Mouse (Mus musculus) liver, postnatal 0 days (tissue): ENCODE measurements at regions not wholly inside any gene's neighbourhood (a gene's known extent, or its start where the extent isn't known, plus 50 kb on each side); places are given as distances from the start of the nearest gene placed in this dataset.

ENCODE experiments used
- ATAC-seq: fragments of 200-750 bp; cut with Nextera tagmentation; 2 replicates; pipeline ENCODE4 v1.8.0; 2017; ENCODE audit warnings: mild to moderate bottlenecking, moderate library complexity
- DNase-seq: peaks from one replicate; pipeline ENCODE4 v3.0.0-alpha.2; 2016
- H3K27ac ChIP-seq: fragments of 300-500 bp; sonication (generic); 2 replicates; pipeline ENCODE4 v1.5.1; 2014; ENCODE audit warnings: antibody characterized with exemption, moderate library complexity, mild to moderate bottlenecking, low read depth
- H3K27me3 ChIP-seq: fragments of 300-500 bp; sonication (generic); 2 replicates; pipeline ENCODE4 v1.6.1; 2014; ENCODE audit warnings: low read length, control low read depth, mixed read lengths; ENCODE audit not compliant: insufficient read depth
- H3K36me3 ChIP-seq: fragments of 300-500 bp; sonication (generic); replicated peaks from 2 replicates; pipeline ENCODE4 v1.6.1; 2014; ENCODE audit warnings: mild to moderate bottlenecking, control low read depth, low read length, moderate library complexity, mixed read lengths; ENCODE audit not compliant: insufficient read depth
- H3K4me1 ChIP-seq: fragments of 300-500 bp; sonication (generic); 2 replicates; pipeline ENCODE4 v1.6.1; 2014; ENCODE audit warnings: antibody characterized with exemption, mild to moderate bottlenecking, control low read depth; ENCODE audit not compliant: insufficient read depth
- H3K4me2 ChIP-seq: fragments of 300-500 bp; sonication (generic); 2 replicates; pipeline ENCODE4 v1.6.1; 2014; ENCODE audit warnings: low read depth, mild to moderate bottlenecking, low read length, moderate library complexity, mixed read lengths
- H3K4me3 ChIP-seq: fragments of 300-500 bp; sonication (generic); 2 replicates; pipeline ENCODE4 v1.5.1; 2014; ENCODE audit warnings: low read depth, low read length
- H3K9ac ChIP-seq: fragments of 300-500 bp; sonication (generic); replicated peaks from 2 replicates; pipeline ENCODE4 v1.6.1; 2014; ENCODE audit warnings: mild to moderate bottlenecking, moderate library complexity
- H3K9me3 ChIP-seq: fragments of 300-500 bp; sonication (generic); 2 replicates; pipeline ENCODE4 v1.6.1; 2016; ENCODE audit warnings: mild to moderate bottlenecking, control low read depth, low read length, mixed read lengths
- CTCF ChIP-seq: sonication (generic); IDR thresholded peaks from 2 replicates; pipeline ENCODE4 v1.5.1; 2016; ENCODE audit warnings: antibody characterized with exemption, low read depth
- EP300 ChIP-seq: IDR thresholded peaks from 2 replicates; pipeline ENCODE4 v1.6.1; 2016; ENCODE audit warnings: antibody characterized with exemption, low read depth, mild to moderate bottlenecking
- WGBS: fragments of 180-500 bp; shearing (Covaris S2); extraction: QIAGEN DNeasy Blood & Tissue Kit; methylation state at CpG from one replicate; pipeline ENCODE4 v1.1.7; 2014; ENCODE audit not compliant: insufficient replicate concordance; 5-methylcytosine and 5-hydroxymethylcytosine counted together

- 65% methylated on average over 5 of the region's 5 CpGs for WGBS
Observed at GRCm38 (mm10) chr8:41818577-41818976, 401.7 kb upstream of the Frg1 start.

GRCm38 (mm10) chr8:41818079-41818478, 401.2 kb upstream of the Frg1 start:
- H3K9me3 ChIP-seq: no peaks in the 10 kb centered on the region
- H3K9ac ChIP-seq: no peak overlapping the region
- no peak for ATAC-seq
- 82% methylated on average over 1 of the region's 1 CpGs for WGBS
- no peak for TF ChIP-seq CTCF
- no peak for TF ChIP-seq EP300
- H3K4me3 ChIP-seq: no peak overlapping the region
- no peak overlapping the region for H3K27ac ChIP-seq
- no peaks in the 10 kb centered on the region for H3K27me3 ChIP-seq
- no peak overlapping the region for H3K4me2 ChIP-seq
- no peaks in the 10 kb centered on the region for H3K36me3 ChIP-seq
- H3K4me1 ChIP-seq: no peaks in the 10 kb centered on the region
- DNase-seq: no peak

More at GRCm38 (mm10) chr8:41818577-41818976, 401.7 kb upstream of the Frg1 start:
- TF ChIP-seq EP300 (no peak), CTCF (no peak)
- Histone ChIP-seq H3K9me3 (no peaks in the 10 kb centered on the region), H3K4me1 (no peaks in the 10 kb centered on the region), H3K27ac (no peak overlapping the region), H3K4me2 (no peak overlapping the region), H3K36me3 (no peaks in the 10 kb centered on the region), H3K9ac (no peak overlapping the region), H3K27me3 (no peaks in the 10 kb centered on the region), H3K4me3 (no peak overlapping the region)
- ATAC-seq (no peak), DNase-seq (no peak)

GRCm38 (mm10) chr8:41815272-41815671, 398.4 kb upstream of the Frg1 start:
- no peak for ATAC-seq
- WGBS: 63% methylated on average over 3 of the region's 3 CpGs
- Histone ChIP-seq H3K27ac (no peak overlapping the region), H3K36me3 (no peaks in the 10 kb centered on the region), H3K4me3 (no peak overlapping the region), H3K9ac (no peak overlapping the region), H3K4me1 (no peaks in the 10 kb centered on the region), H3K27me3 (no peaks in the 10 kb centered on the region), H3K9me3 (no peaks in the 10 kb centered on the region), H3K4me2 (no peak overlapping the region)
- DNase-seq: no peak
- TF ChIP-seq CTCF (no peak), EP300 (no peak)

- WGBS: 50% methylated on average over 2 of the region's 2 CpGs
- no peak overlapping the region for H3K9ac ChIP-seq
- TF ChIP-seq EP300 (no peak), CTCF (no peak)
- no peaks in the 10 kb centered on the region for H3K27me3 ChIP-seq
- H3K36me3 ChIP-seq: no peaks in the 10 kb centered on the region
- no peak for ATAC-seq
- H3K27ac ChIP-seq: no peak overlapping the region
- no peak overlapping the region for H3K4me3 ChIP-seq
- DNase-seq: no peak
- no peaks in the 10 kb centered on the region for H3K9me3 ChIP-seq
- no peak overlapping the region for H3K4me2 ChIP-seq
- no peaks in the 10 kb centered on the region for H3K4me1 ChIP-seq
Observed at GRCm38 (mm10) chr8:41795625-41796024, 378.8 kb upstream of the Frg1 start.

GRCm38 (mm10) chr8:41786952-41787861, 370.3 kb upstream of the Frg1 start:
- Histone ChIP-seq H3K27me3 (no peaks in the 10 kb centered on the region), H3K4me2 (no peak overlapping the region)

GRCm38 (mm10) chr8:41785977-41786376, 369.1 kb upstream of the Frg1 start:
- H3K4me1 ChIP-seq: no peaks in the 10 kb centered on the region
- no peak overlapping the region for H3K4me2 ChIP-seq
- H3K36me3 ChIP-seq: no peaks in the 10 kb centered on the region
- no peaks in the 10 kb centered on the region for H3K9me3 ChIP-seq
- 66% methylated on average over 2 of the region's 2 CpGs for WGBS
- no peak for TF ChIP-seq CTCF
- no peak for TF ChIP-seq EP300
- no peak overlapping the region for H3K9ac ChIP-seq
- H3K27me3 ChIP-seq: no peaks in the 10 kb centered on the region
- no peak for ATAC-seq
- H3K4me3 ChIP-seq: no peak overlapping the region
- DNase-seq: no peak
- H3K27ac ChIP-seq: no peak overlapping the region

More at GRCm38 (mm10) chr8:41786952-41787861, 370.3 kb upstream of the Frg1 start:
- no peak overlapping the region for H3K27ac ChIP-seq
- H3K9me3 ChIP-seq: no peaks in the 10 kb centered on the region
- no peak overlapping the region for H3K4me3 ChIP-seq
- TF ChIP-seq CTCF: no peak
- no peak for TF ChIP-seq EP300
- H3K36me3 ChIP-seq: no peaks in the 10 kb centered on the region
- ATAC-seq: no peak
- WGBS: 73% methylated on average over 9 of the region's 9 CpGs
- no peaks in the 10 kb centered on the region for H3K4me1 ChIP-seq
- no peak overlapping the region for H3K9ac ChIP-seq
- DNase-seq: no peak
